Mouse (Mus musculus) ES-E14 (cell line): ENCODE measurements around the gene Nppb.

Experiments
- CHD2 ChIP-seq: IDR thresholded peaks from 2 replicates; pipeline ENCODE4 v1.6.1; 2014; ENCODE audit warnings: mild to moderate bottlenecking, low read depth, low read length, inconsistent platforms
- MAFK ChIP-seq: IDR thresholded peaks from 2 replicates; pipeline ENCODE4 v1.6.1; 2014; ENCODE audit warnings: mild to moderate bottlenecking, low read depth, low read length, inconsistent platforms; ENCODE audit not compliant: insufficient read depth
- ZNF384 ChIP-seq: IDR thresholded peaks from 2 replicates; pipeline ENCODE4 v1.6.1; 2012; ENCODE audit warnings: low read depth, low read length, inconsistent platforms

GRCm38 (mm10) chr4:147978391-147978790, 7.2 kb upstream of the Nppb start:
- TF ChIP-seq CHD2 (no peak), ZNF384 (no peak), MAFK (no peak)
